Mouse (Mus musculus): ENCODE measurements around the gene Ywhah. TPM values are rescaled to one million over a fixed set of nuclear protein-coding genes. Genes with fewer than 3 reads are reported as not detected.

Gene Ywhah
- total RNA-seq (2017) = 127 and 167 TPM in 2 replicates

DNA sequence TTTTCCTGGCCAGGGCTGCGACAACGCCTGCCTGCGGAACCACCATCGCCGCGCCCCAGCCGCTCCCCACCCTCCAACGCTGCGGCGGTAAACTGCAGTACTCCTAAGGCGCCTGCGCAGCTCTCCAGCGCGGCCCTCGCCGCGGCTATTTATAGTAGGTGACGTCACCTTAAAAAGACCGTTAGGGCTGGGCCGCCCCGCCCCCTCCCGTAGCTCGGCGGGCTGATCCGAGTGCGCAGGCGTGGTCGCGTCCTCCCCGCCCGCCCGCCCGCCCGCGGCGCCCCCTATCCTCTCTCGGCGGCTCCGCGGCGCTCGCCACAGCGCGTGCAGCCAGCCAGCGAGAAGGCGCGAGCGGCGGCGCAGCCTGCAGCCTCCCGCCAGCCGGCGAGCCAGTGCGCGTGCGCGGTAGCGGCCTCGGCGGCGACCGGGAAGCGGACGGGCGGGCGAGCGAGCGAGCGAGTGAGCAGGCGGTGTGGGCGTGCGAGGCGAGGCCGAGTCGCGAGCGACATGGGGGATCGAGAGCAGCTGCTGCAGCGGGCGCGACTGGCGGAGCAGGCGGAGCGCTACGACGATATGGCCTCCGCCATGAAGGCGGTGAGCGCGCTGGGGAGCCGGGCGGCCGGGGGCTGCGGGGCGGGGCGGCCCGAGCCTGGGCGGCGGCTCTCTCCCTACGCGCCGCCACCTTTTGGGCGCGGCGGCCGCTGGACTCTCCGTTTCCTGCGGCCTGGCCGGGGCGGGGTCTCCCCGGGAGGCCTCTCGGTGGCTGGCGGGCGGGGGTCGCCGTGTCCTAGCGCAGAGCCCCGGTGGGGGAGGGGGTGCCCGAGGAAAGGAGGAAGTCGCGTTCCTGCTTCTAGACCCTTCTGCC, at the start of gene Ywhah:
TSS of gene Ywhah (plus strand) at position 256 of the 865 bp plus-strand sequence.
- peak; percentile 91 to 93 for ATAC-seq (replicated peaks in 1 of 2; ENCODE audit: insufficient read depth in 1 of 2, low FRiP score in 2 of 2, low TSS enrichment in 1 of 2, low read depth in 1 of 2, poor library complexity in 2 of 2, severe bottlenecking in 2 of 2)

DNA sequence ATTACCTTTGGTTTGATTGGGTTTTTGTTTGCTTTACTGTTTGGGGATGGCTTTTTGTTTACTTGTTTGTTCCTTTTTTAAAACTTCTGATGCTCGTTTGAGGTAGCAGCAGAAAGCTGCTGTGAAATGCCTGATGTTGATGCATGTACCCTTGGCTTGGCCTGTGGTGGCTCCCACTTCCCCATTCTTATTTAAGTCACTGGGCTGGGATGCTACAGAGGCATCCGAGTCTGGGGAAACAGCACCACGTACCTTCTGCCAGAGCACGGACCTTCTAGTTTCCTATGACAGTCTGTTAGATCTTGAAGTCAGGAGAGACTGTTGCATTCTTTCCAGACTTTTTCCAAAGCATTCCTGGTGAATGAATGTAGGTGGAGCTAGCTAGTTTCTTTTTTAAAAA, 42.1 kb upstream of the Ywhah start:
- ATAC-seq (replicated peaks in 1 of 2; ENCODE audit: insufficient read depth in 1 of 2, low FRiP score in 2 of 2, low TSS enrichment in 1 of 2, low read depth in 1 of 2, poor library complexity in 2 of 2, severe bottlenecking in 2 of 2) = peak in 1 of 2 experiments; percentile 51; a peak in 2 of 4 replicates

DNA sequence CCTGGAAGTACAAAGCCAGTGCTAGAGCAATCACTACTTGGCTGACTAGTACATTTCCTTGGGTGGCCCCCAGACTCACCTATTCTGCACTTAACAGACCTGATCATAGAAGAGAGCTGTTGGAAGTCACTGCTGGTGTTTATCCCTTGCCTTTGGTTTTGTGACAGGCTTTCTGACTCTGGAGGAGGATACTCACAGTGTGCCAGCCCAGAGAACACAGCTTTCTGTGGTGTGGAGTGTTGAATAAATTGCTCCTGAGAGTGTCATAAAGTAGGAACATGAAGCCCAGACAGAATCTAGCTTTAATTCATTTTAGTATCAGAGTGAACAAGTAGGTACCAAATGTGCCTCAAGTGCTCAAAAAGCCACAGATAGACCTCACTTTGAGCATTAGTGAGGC, 41.4 kb upstream of the Ywhah start:
- no peak for ATAC-seq (replicated peaks in 1 of 2; ENCODE audit: insufficient read depth in 1 of 2, low FRiP score in 2 of 2, low TSS enrichment in 1 of 2, low read depth in 1 of 2, poor library complexity in 2 of 2, severe bottlenecking in 2 of 2)

DNA sequence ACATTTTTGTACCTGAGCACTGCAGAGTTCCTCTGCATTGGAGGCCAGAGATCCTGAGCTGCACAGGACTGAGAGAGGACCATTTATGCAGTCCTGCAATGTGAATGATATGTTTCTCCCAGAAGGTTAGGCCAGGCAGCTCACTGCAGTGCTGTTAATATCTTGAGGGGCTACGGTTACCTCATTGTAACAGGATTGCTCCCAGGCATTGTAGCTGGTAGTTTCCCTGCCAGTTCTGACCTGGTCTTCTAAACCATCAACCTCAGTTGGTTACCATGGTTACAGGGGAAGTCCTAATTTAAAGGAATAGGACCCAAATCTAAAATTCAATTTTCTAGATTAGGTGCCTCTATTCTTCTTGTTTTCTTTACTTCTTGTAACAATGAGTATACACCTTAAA, 33.2 kb upstream of the Ywhah start:
- ATAC-seq (replicated peaks in 1 of 2; ENCODE audit: insufficient read depth in 1 of 2, low FRiP score in 2 of 2, low TSS enrichment in 1 of 2, low read depth in 1 of 2, poor library complexity in 2 of 2, severe bottlenecking in 2 of 2) = no peak

DNA sequence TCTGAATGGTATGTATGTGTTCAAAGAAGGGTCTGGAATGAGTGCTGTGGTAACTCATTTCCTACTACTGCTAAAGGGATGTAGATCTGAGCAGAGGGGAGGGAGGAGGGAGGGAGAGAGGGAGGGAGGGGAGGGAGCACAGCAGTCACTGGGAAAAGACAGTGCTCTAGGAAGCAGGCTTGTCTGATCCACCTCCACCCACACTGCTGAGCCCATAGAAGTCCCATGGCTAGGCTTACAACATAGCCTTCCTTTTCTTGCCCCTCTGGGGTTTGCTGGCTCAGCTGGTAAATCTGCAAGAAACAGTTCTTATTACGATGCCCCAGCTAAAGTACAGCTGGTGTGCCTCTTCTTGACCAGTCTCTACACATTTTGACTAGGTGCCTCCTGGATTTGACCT, 30.7 kb upstream of the Ywhah start:
- ATAC-seq (replicated peaks in 1 of 2; ENCODE audit: insufficient read depth in 1 of 2, low FRiP score in 2 of 2, low TSS enrichment in 1 of 2, low read depth in 1 of 2, poor library complexity in 2 of 2, severe bottlenecking in 2 of 2) = no peak

DNA sequence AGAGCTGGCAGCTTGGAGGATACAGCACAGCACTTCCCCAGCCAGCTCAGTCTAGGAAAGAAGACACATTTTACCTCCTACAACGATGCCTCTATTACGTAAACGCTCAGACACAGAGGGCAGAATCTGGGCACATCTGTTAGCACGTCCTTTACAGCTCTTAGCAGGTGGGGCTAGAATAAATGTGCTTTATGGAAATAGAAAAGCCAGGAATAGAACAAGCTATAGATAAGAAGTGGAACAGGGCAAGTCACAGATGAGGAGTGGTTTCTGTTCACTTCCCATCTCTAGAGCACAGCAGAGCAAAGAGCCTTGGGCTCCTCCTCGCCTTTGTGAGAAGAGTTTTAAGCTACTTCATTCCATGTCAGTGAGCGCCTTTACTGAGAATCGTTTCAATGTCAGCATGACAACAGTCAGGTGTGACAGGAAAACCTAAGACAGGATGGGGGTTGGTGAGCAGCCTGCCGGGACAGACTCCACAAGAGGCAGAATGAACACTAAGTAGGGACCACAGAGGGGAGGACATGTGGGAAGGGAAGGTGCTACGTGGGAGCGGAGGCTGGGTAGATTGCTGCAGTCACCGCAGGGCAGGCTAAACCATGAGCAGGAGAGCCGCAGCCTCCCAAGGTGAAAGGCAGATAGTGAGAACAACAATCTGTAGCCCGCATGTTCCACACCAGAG, 28.5 kb upstream of the Ywhah start:
- no peak for ATAC-seq (replicated peaks in 1 of 2; ENCODE audit: insufficient read depth in 1 of 2, low FRiP score in 2 of 2, low TSS enrichment in 1 of 2, low read depth in 1 of 2, poor library complexity in 2 of 2, severe bottlenecking in 2 of 2)

DNA sequence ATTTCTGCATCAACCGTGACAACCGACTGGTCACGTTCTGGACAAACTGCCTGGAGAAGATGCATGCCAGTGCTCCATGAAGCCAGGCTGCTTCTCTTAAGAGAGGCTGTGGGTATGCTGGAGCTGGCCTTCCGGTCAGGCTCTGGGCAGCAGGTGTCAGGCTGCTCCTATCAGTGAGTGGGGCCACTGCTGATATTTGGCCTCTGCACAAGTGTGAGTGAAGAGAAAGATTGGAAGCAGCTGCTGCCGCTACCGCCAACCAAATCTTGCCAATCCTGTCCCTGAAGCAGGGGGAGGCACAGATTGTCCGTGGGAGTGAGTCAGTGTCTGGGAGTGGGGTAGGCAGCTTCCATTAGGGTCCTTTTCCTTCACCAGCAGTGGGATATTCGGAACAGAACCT, 27.5 kb upstream of the Ywhah start:
- no peak for ATAC-seq (replicated peaks in 1 of 2; ENCODE audit: insufficient read depth in 1 of 2, low FRiP score in 2 of 2, low TSS enrichment in 1 of 2, low read depth in 1 of 2, poor library complexity in 2 of 2, severe bottlenecking in 2 of 2)

DNA sequence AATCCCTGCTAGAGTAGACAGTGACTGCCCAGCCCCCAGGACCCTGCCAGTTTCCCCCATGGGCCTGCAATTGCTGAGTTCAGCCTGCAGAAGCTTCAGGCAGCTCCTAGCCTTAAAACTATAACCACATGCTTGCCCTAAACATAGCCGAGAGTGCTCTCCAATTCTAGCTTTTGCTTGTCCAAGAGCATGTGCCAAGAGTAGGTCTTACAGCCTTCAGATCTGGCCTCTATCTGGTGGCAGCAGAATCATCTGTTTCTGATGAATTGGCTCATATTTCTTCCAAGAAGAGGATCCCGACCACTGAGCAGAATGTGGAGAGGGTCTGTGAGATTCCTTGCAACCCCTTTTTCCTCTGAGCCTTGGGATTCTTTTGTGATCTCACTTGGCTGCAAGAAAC, 24.1 kb upstream of the Ywhah start:
- no peak for ATAC-seq (replicated peaks in 1 of 2; ENCODE audit: insufficient read depth in 1 of 2, low FRiP score in 2 of 2, low TSS enrichment in 1 of 2, low read depth in 1 of 2, poor library complexity in 2 of 2, severe bottlenecking in 2 of 2)

DNA sequence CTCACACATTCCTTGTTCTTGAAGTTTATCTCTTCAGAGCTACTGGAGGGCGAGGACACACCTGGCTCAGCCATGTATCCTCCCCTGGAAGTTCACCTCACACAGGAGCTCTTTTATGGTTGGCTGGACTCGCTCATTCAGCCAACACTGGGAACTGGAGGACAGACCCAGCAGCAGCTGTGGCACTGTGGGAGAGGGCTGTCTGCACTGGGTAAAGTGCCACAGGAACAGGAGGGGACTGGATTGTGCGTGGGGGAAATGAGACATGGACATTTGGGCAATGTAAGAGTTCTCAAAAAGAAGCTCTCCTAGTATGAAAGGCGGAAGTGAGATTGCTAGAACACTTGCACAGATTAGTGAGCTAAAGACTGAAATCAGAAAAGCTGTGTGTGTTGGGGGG, 22.9 kb upstream of the Ywhah start:
- ATAC-seq (replicated peaks in 1 of 2; ENCODE audit: insufficient read depth in 1 of 2, low FRiP score in 2 of 2, low TSS enrichment in 1 of 2, low read depth in 1 of 2, poor library complexity in 2 of 2, severe bottlenecking in 2 of 2) = no peak

DNA sequence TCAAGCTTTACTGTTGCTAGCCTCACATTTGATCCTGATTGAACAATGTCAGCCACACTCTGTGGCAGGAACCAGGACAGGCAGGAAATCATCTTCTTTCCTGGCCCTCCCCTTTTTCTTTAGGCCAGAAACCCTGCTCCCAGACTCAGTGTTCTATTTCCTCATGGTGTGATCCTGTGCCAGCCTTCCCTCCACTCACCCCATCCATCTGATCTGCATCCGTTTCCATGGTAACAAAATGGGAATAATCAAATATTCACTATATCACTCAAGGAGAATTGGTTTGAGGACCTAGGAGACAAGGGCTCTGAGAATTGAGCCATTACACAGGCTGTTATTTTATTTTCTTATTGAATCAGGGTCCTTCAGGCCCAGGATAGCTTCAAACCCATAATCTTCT, 22.1 kb upstream of the Ywhah start:
- ATAC-seq (replicated peaks in 1 of 2; ENCODE audit: insufficient read depth in 1 of 2, low FRiP score in 2 of 2, low TSS enrichment in 1 of 2, low read depth in 1 of 2, poor library complexity in 2 of 2, severe bottlenecking in 2 of 2) = no peak

DNA sequence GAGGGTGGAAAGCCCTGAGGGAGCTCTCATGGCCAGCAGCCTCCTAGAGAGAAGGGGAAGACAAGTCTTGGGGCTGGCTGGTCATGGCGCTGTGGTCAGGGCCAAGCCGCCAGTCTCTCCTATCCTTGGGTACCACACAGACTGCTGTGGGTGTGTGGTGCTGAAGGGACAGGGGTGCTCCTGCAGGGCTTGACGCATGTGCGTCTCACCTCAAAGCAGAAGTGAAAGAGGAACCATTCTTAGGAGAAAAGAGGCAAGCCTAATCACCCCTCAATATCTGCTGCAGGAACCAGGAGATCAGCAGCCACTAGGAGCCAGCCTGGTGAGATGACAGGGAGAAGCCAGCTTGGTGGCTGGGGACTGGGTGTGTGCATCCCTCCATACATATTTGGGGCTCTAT, 20.9 kb upstream of the Ywhah start:
- ATAC-seq (replicated peaks in 1 of 2; ENCODE audit: insufficient read depth in 1 of 2, low FRiP score in 2 of 2, low TSS enrichment in 1 of 2, low read depth in 1 of 2, poor library complexity in 2 of 2, severe bottlenecking in 2 of 2) = peak; percentile 97 to 98

DNA sequence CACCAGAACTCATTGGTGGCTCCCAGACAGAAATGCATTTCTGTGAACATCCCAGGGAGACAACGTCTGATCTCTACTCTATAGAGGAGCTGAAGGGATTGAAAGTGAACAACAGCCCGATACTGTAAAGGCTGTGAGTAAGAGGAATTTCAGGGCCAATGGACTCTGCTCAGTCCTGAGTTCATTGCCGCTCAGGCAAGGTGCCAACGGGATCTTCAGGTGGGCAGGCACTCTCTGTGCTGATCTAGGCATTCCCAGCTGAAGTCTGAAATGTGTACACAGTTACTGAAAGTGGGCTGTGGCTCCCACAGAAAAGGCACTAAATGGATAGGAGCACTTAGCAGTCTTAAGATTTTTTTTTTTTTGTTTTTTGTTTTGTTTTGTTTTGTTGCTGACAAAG, 19.8 kb upstream of the Ywhah start:
- no peak for ATAC-seq (replicated peaks in 1 of 2; ENCODE audit: insufficient read depth in 1 of 2, low FRiP score in 2 of 2, low TSS enrichment in 1 of 2, low read depth in 1 of 2, poor library complexity in 2 of 2, severe bottlenecking in 2 of 2)

DNA sequence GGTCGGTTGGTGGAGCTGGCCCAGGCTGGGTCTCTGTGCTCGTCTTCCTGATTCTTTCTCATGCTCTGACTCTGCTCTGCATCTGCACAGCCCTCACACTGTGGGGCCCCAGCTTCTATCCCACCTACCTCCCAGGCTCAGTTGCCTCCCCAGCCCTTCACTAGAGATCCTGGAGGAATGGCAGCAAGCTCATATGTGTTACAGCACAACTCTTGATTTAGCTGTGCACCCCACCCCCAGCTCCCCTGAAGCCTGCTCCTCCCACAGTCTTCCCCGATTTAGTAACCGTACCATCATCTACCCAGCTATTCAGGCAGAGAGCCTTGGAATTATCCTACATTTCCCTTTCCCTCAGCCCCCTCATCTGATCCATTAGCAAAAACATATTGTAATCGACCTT, 17.5 kb upstream of the Ywhah start:
- no peak for ATAC-seq (replicated peaks in 1 of 2; ENCODE audit: insufficient read depth in 1 of 2, low FRiP score in 2 of 2, low TSS enrichment in 1 of 2, low read depth in 1 of 2, poor library complexity in 2 of 2, severe bottlenecking in 2 of 2)

DNA sequence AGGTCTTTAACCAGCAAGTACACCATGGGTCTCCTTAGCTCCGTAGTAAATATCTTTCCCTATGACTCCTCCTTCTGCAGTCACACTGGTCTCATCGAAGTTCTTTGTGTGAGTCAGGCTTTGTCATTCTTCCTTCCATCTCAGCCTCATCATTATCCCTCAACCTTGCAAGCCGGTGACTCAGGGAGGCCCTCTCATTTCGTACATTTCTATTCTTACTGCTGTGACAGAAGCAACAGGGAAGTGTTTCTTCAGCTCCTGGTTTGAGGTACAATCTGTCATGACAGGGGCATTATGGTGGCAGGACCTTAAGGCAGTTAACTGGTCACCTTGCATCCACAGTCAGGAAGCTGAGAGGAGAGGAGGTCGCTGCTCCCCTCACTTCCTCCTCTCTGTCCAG, 15.8 kb upstream of the Ywhah start:
- ATAC-seq (replicated peaks in 1 of 2; ENCODE audit: insufficient read depth in 1 of 2, low FRiP score in 2 of 2, low TSS enrichment in 1 of 2, low read depth in 1 of 2, poor library complexity in 2 of 2, severe bottlenecking in 2 of 2) = no peak

DNA sequence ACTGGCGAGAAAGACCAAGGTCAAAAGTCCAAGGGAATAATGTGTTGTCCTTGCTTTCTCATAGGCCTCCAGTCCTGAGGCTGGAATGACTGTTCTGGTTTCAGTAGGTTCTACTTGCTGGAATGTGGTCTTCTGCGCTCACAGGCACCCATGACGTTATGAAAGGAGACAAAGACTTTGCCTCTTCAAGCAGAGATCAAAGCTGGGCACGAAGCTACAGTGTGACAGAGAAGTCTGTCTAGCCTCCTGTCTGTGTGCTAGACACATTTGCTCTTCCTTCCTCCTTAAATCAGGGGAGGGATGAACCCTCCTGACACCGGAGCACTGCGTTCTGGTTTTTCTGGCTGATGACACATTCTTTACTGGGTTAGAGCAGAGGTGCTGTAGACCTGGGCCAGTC, 15.1 kb upstream of the Ywhah start:
- ATAC-seq (replicated peaks in 1 of 2; ENCODE audit: insufficient read depth in 1 of 2, low FRiP score in 2 of 2, low TSS enrichment in 1 of 2, low read depth in 1 of 2, poor library complexity in 2 of 2, severe bottlenecking in 2 of 2) = no peak

DNA sequence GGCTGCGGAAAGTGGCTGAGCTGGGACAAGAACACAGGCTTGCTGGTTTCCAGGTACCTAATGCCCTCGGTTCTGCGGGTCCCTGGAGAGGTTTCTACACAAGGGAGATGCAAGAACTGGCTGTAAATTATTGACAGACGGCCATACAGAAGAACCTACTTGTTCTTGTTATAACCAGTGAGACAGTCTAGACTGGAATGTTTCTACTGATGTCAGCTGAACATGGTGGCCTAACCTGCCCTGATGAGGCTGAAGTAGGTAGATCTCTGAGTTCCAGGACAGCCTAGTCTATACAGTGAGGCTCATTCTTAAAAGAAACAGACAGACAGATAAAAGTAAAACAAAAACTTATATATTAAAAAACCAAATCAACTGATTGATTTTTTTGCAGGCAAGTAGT, 14.5 kb upstream of the Ywhah start:
- ATAC-seq (replicated peaks in 1 of 2; ENCODE audit: insufficient read depth in 1 of 2, low FRiP score in 2 of 2, low TSS enrichment in 1 of 2, low read depth in 1 of 2, poor library complexity in 2 of 2, severe bottlenecking in 2 of 2) = no peak

DNA sequence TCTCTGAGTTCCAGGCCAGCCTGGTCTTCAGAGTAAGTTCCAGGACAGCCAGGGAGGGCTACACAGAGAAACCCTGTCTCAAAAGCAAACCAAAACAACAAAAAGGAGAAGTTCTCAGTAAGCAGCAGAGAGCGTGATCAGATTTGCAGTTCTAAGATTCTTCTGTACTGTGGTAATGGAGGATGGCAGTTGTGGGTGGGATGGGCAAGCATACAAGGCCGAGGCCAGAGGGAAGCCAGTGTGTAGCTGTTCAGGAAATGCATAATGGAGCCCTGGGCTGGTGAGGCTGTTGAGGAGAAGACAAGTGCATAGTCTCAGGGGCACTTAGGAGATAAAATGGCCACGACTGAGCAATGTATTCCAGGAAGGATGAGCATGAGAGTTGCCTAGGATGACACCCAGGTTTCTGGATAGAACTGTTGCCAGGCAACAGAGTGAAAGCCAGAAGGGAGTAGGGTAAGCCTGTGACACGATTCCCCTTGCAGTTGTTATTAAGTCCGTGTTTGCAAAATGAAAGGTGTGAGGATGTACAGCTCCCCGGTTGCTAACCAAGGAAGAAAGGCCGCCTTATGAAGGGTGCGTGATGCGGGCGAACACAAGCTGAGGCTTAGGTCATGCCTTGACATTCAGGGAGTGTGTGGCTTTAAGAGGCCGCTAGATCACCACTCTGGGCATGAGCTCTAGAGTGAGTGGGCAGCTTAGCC, 13.0 kb upstream of the Ywhah start:
- peak; percentile 70 to 80 for ATAC-seq (replicated peaks in 1 of 2; ENCODE audit: insufficient read depth in 1 of 2, low FRiP score in 2 of 2, low TSS enrichment in 1 of 2, low read depth in 1 of 2, poor library complexity in 2 of 2, severe bottlenecking in 2 of 2)

DNA sequence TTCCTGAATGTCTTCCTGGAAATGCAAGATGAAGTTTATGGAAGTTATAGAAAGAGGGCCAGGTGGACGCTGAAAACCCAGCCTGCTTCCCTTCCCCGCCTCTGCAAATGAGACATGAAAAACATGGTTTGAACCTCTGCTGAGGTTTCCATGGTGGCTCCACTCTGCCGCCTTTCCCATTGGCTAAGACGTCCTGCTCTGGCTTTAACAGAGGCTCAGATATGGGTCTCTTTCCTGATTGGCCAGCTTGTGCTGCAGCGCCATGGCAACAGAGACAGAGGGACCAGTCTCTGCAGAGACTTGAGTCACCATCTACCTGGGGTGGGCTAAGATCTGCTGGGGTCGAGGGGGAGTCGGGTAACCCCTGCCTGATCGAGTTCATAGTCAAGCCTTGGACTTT, 11.9 kb upstream of the Ywhah start:
- ATAC-seq (replicated peaks in 1 of 2; ENCODE audit: insufficient read depth in 1 of 2, low FRiP score in 2 of 2, low TSS enrichment in 1 of 2, low read depth in 1 of 2, poor library complexity in 2 of 2, severe bottlenecking in 2 of 2) = no peak
